Mouse (Mus musculus) embryonic facial prominence, embryonic 14.5 days (tissue): ENCODE data around the gene Slc26a9. TPM values are rescaled to one million over a fixed set of nuclear protein-coding genes. Genes with fewer than 3 reads are reported as not detected.
A peak's percentile ranks its signal among the peaks of the same experiment; 100 is the strongest.

ENCODE experiments used
- ATAC-seq: fragments of 200-750 bp; cut with Nextera tagmentation; 2 replicates; pipeline ENCODE4 v1.8.0; 2017; ENCODE audit warnings: low read depth, moderate number of reproducible peaks, moderate TSS enrichment
- DNase-seq: peaks from one replicate; pipeline ENCODE4 v3.0.0-alpha.2; 2015; ENCODE audit warnings: low spot score
- H3K27ac ChIP-seq: fragments of 300-500 bp; sonication (generic); replicated peaks from 2 replicates; pipeline ENCODE4 v1.5.1; 2014; ENCODE audit warnings: low read depth, mild to moderate bottlenecking, low read length, moderate library complexity
- H3K27me3 ChIP-seq: fragments of 300-500 bp; sonication (generic); replicated peaks from 2 replicates; pipeline ENCODE4 v1.6.1; 2014; ENCODE audit warnings: low read length; ENCODE audit not compliant: control insufficient read depth, insufficient read depth
- H3K36me3 ChIP-seq: fragments of 300-500 bp; sonication (generic); 2 replicates; pipeline ENCODE4 v1.6.1; 2014; ENCODE audit warnings: low read length, mixed read lengths; ENCODE audit not compliant: control insufficient read depth, insufficient read depth
- H3K4me1 ChIP-seq: fragments of 300-500 bp; sonication (generic); 2 replicates; pipeline ENCODE4 v1.6.1; 2014; ENCODE audit warnings: antibody characterized with exemption, low read length; ENCODE audit not compliant: control insufficient read depth, insufficient read depth
- H3K4me2 ChIP-seq: fragments of 300-500 bp; sonication (generic); 2 replicates; pipeline ENCODE4 v1.6.1; 2014; ENCODE audit warnings: low read depth, mild to moderate bottlenecking, low read length, moderate library complexity, mixed read lengths
- H3K4me3 ChIP-seq: fragments of 300-500 bp; sonication (generic); 2 replicates; pipeline ENCODE4 v1.5.1; 2014; ENCODE audit warnings: low read depth, mild to moderate bottlenecking, low read length
- H3K9ac ChIP-seq: fragments of 300-500 bp; sonication (generic); 2 replicates; pipeline ENCODE4 v1.6.1; 2014; ENCODE audit warnings: low read depth, mild to moderate bottlenecking, low read length, moderate library complexity, mixed read lengths
- H3K9me3 ChIP-seq: fragments of 300-500 bp; sonication (generic); 2 replicates; pipeline ENCODE4 v1.6.1; 2016; ENCODE audit warnings: low read length; ENCODE audit not compliant: control insufficient read depth
- WGBS: fragments of 180-500 bp; shearing (Covaris S2); extraction: QIAGEN DNeasy Blood & Tissue Kit; methylation state at CpG from one replicate; pipeline ENCODE4 v1.1.7; 2014; 5-methylcytosine and 5-hydroxymethylcytosine counted together
- polyA plus RNA-seq: library from polyadenylated mRNA; unstranded; fragments of >200 nt; fragmentation: Nextera tagmentation; extraction: Ambion mirVana; gene quantifications from 2 replicates; pipeline ENCODE4 v1.2.1, GENCODE M21; 2014

The Slc26a9 gene
- polyA plus RNA-seq, 1 experiment from 2014 or later: 0.10 TPM

GRCm38 (mm10) chr1:131708338-131708737 lies 35.5 kb upstream of the Slc26a9 start:
- WGBS: 19% methylated on average over 4 of the region's 4 CpGs
- no peaks in the 10 kb centered on the region for H3K9me3 ChIP-seq
- H3K4me3 ChIP-seq: no peak overlapping the region
- H3K9ac ChIP-seq: no peak overlapping the region
- no peaks in the 10 kb centered on the region for H3K27me3 ChIP-seq
- no peaks in the 10 kb centered on the region for H3K4me1 ChIP-seq
- H3K27ac ChIP-seq: no peak overlapping the region
- H3K36me3 ChIP-seq: no peaks in the 10 kb centered on the region
- H3K4me2 ChIP-seq: no peak overlapping the region
- ATAC-seq: no peak
- DNase-seq: peak; percentile 42

- Histone ChIP-seq H3K27me3 (no peaks in the 10 kb centered on the region), H3K4me2 (no peak overlapping the region), H3K4me3 (no peak overlapping the region), H3K27ac (no peak overlapping the region), H3K9ac (no peak overlapping the region), H3K36me3 (no peaks in the 10 kb centered on the region), H3K4me1 (no peaks in the 10 kb centered on the region), H3K9me3 (no peaks in the 10 kb centered on the region)
- 78% methylated on average over 10 of the region's 10 CpGs for WGBS
- 0 out of 2 replicates have a peak, but pooled peaks have one; percentile 56 for ATAC-seq
- peak; percentile 31 for DNase-seq
Observed at GRCm38 (mm10) chr1:131711518-131711917, 32.3 kb upstream of the Slc26a9 start.

- no peaks in the 10 kb centered on the region for H3K36me3 ChIP-seq
- H3K9ac ChIP-seq: no peak overlapping the region
- no peaks in the 10 kb centered on the region for H3K4me1 ChIP-seq
- H3K4me3 ChIP-seq: no peak overlapping the region
- DNase-seq (peak; percentile 92), ATAC-seq (peak; percentile 46)
- no peaks in the 10 kb centered on the region for H3K27me3 ChIP-seq
- no peak overlapping the region for H3K4me2 ChIP-seq
- no peak overlapping the region for H3K27ac ChIP-seq
- no peaks in the 10 kb centered on the region for H3K9me3 ChIP-seq
- WGBS: 20% methylated on average over 2 of the region's 2 CpGs
Observed at GRCm38 (mm10) chr1:131712386-131712785, 31.4 kb upstream of the Slc26a9 start.

GRCm38 (mm10) chr1:131714388-131715337 lies 29.2 kb upstream of the Slc26a9 start:
- Histone ChIP-seq H3K4me2 (no peak overlapping the region), H3K27me3 (no peaks in the 10 kb centered on the region), H3K9me3 (no peaks in the 10 kb centered on the region), H3K4me1 (no peaks in the 10 kb centered on the region), H3K27ac (no peak overlapping the region), H3K4me3 (no peak overlapping the region), H3K36me3 (no peaks in the 10 kb centered on the region), H3K9ac (peak overlapping the region; percentile 14; the same call in 1 of the 2 replicates)
- WGBS: 65% methylated on average over 19 of the region's 20 CpGs
- DNase-seq: no peak
- ATAC-seq: no peak

GRCm38 (mm10) chr1:131718952-131719694 lies 24.7 kb upstream of the Slc26a9 start:
- peak; percentile 42 for DNase-seq
- ATAC-seq: peak; percentile 60; the same call in 1 of the 2 replicates

GRCm38 (mm10) chr1:131721989-131722388 lies 21.8 kb upstream of the Slc26a9 start:
- no peak for DNase-seq
- WGBS: 71% methylated on average over 3 of the region's 3 CpGs
- no peaks in the 10 kb centered on the region for H3K27me3 ChIP-seq
- H3K27ac ChIP-seq: no peak overlapping the region
- no peaks in the 10 kb centered on the region for H3K36me3 ChIP-seq
- ATAC-seq: no peak
- no peak overlapping the region for H3K9ac ChIP-seq
- no peaks in the 10 kb centered on the region for H3K4me1 ChIP-seq
- no peak overlapping the region for H3K4me3 ChIP-seq
- H3K9me3 ChIP-seq: no peaks in the 10 kb centered on the region
- no peak overlapping the region for H3K4me2 ChIP-seq

More at GRCm38 (mm10) chr1:131718952-131719694, 24.7 kb upstream of the Slc26a9 start:
- Histone ChIP-seq H3K4me3 (no peak overlapping the region), H3K9ac (no peak overlapping the region), H3K4me2 (no peak overlapping the region), H3K4me1 (no peaks in the 10 kb centered on the region), H3K27me3 (no peaks in the 10 kb centered on the region), H3K27ac (no peak overlapping the region), H3K36me3 (no peaks in the 10 kb centered on the region), H3K9me3 (no peaks in the 10 kb centered on the region)
- 53% methylated on average over 16 of the region's 16 CpGs for WGBS

- Histone ChIP-seq H3K4me3 (no peak overlapping the region), H3K27me3 (no peaks in the 10 kb centered on the region), H3K4me1 (no peaks in the 10 kb centered on the region), H3K9me3 (no peaks in the 10 kb centered on the region), H3K4me2 (no peak overlapping the region), H3K36me3 (no peaks in the 10 kb centered on the region), H3K27ac (no peak overlapping the region), H3K9ac (no peak overlapping the region)
- ATAC-seq (no peak), DNase-seq (no peak)
- WGBS: 61% methylated on average over 4 of the region's 4 CpGs
Observed at GRCm38 (mm10) chr1:131723549-131723948, 20.3 kb upstream of the Slc26a9 start.

GRCm38 (mm10) chr1:131726586-131726985 lies 17.2 kb upstream of the Slc26a9 start:
- H3K4me2 ChIP-seq: no peak overlapping the region
- H3K4me3 ChIP-seq: no peak overlapping the region
- DNase-seq (no peak), ATAC-seq (no peak)
- H3K9me3 ChIP-seq: no peaks in the 10 kb centered on the region
- no peak overlapping the region for H3K9ac ChIP-seq
- H3K27me3 ChIP-seq: no peaks in the 10 kb centered on the region
- no peaks in the 10 kb centered on the region for H3K36me3 ChIP-seq
- WGBS: 68% methylated on average over 6 of the region's 6 CpGs
- no peak overlapping the region for H3K27ac ChIP-seq
- H3K4me1 ChIP-seq: no peaks in the 10 kb centered on the region
